Mouse (Mus musculus) adrenal gland, postnatal 36 days (tissue): ENCODE results near the gene Hoxa5. TPM values are rescaled to one million over a fixed set of nuclear protein-coding genes. Genes with fewer than 3 reads are reported as not detected.

Experiments used
- DNase-seq, 2 experiments: peaks; one replicate each; pipeline ENCODE4 v3.0.0; 2021; ENCODE audit warnings: mixed read lengths in 1 of 2
- total RNA-seq, 2 experiments: library from RNA; stranded (reverse); gene quantifications; 2 replicates each; pipeline ENCODE4 v1.2.3; 2021

Gene Hoxa5
- total RNA-seq, 2 experiments from 2014 or later: 14.7 to 27.8 TPM

- no peak for DNase-seq
Observed at GRCm38 (mm10) chr6:52215771-52216535, 11.6 kb upstream of the Hoxa5 start.

DNA sequence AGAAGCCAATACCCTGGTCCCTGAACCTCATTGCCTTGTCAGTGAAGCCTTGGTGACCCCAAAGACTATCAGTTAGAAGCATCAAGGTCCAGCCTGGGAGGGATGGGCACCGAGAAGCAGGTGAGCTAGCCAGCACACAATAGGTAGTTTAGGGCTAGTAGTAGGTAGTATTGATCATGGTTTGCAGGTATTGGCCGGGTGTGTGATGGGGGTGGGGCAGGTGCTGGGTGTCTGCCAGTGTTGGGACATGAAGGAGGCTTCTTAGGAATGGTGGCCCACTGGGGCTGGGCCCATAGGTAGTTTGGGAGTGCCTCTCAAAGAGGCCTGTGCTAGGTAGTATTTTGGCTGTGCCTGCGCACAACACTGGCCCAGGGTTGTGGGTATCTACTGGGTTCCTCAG, 10.7 kb upstream of the Hoxa5 start:
- DNase-seq: no peak

DNA sequence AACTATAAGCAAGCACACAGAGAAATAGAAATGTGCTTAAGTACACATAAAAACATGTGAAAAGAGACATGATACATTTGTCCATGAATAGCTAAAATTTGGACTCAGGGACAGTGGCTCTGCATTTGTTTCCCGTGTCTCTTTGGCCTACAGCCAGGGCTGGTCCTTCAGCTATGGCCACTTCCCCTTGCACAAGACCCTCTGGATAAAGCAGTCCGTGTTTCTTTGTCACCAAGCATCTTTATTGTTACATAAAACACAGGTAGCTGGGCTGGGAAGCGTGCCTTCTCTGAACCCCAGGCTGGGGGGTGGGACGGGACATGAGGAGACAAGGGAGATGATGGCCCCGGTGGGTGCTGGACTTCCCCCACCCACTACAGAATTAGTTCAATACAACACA, 9.9 kb upstream of the Hoxa5 start:
- no peak for DNase-seq

DNA sequence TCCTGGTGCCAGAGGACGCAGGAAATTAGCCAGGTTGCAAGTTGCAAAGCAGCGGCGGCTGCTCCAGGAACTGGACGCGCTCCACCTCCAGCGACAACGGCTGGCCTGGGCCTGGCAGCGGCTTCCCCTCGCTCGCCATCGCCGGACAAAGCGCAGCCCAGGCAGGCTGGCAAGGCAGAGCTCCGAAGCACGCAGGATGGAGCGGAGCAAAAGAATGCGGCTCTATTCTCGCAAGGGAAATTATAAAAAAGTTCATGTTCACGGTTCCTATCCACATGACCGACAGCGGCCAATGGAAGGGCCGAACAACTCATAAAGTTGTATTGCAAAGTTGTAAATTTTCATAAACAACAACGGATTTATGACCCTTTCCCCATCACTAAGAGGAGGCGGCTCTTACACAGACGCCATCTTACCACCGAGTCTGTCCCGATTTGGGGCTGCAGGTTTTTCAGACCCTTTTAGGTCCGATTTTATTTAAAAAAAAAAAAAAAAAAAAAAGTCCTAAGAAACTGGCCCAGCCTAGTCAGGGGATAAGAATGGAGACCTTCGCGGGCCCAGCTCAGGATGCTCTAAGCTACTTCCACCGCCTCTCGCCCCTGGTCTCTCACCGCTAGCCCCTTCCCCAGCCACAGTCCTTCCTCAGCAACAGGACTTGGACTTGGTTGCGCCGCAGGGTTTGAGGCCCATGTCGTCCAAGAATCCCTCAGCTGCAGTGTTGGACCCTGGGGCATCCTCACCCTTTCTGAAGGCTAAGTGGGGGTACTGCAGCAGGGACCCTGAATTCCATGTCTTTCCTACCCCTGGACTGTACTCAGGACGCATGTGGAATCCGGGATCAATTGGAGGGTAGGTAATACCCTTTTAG, 9.0 kb upstream of the Hoxa5 start, which contains the start of the genes Hoxa3 and Gm28308:
TSS of gene Hoxa3 (minus strand) at position 218 of the 868 bp plus-strand sequence.
TSS of gene Gm28308 (minus strand) at position 221 of the 868 bp plus-strand sequence.
- DNase-seq: peak; percentile 72 to 83

DNA sequence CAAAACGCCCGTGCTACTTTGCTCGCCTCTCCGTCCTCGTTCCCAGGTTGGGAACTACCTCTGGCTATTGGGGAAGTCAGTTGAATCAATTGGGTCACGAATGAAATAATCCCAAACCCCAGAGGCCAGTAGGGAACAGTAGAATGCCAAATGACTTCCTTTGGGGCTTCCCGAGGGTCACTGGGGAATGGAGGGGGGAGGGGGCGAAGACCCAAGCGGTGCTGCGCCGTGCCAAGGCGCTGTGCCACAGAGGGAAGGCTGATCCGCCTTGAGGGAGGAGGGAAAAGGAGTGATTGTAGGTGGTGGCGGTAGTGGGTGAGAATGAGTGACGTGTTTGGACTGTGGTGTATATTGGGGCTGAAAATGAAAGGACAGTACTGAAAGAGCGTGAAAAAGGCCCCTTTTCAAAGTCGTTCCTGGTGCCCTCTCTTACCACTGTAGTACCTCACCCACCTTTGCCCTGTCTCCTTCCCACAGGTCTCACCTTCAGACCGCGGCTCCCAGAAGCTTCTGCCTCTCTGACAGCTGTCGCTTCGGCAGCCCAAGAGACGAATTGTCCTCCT, 8.2 kb upstream of the Hoxa5 start:
- peak in 1 of 2 experiments; percentile 67 for DNase-seq

- no peak for DNase-seq
Observed at GRCm38 (mm10) chr6:52211961-52212360, 7.6 kb upstream of the Hoxa5 start.

- DNase-seq: peak; percentile 87 to 92
Observed at GRCm38 (mm10) chr6:52211170-52211935, 7.0 kb upstream of the Hoxa5 start.

DNA sequence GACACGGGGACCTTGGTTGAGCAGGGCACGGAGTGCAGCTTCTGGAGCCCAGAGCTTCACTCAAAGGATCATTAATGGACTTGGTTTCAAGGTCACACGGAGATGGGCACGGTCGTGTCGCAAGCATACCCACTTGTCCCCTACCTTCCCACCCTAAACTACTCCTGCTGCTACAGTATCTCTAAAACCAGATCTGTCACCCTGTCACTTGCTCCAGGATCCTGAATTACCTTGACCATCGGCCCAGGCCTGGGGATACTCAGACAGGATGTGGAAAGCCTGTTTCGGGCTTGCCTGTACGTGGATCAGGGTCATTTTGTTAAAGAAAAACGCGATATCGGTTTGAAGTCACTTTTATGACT, 5.3 kb upstream of the Hoxa5 start:
- no peak for DNase-seq

GRCm38 (mm10) chr6:52208868-52209684, 4.7 kb upstream of the Hoxa5 start:
- DNase-seq: no peak

- DNase-seq: peak; percentile 83 to 87
Observed at GRCm38 (mm10) chr6:52208072-52208867, 3.9 kb upstream of the Hoxa5 start, which contains the start of gene Hoxa6. Gene Hoxa6 (minus strand): TSS chr6:52208722.

DNA sequence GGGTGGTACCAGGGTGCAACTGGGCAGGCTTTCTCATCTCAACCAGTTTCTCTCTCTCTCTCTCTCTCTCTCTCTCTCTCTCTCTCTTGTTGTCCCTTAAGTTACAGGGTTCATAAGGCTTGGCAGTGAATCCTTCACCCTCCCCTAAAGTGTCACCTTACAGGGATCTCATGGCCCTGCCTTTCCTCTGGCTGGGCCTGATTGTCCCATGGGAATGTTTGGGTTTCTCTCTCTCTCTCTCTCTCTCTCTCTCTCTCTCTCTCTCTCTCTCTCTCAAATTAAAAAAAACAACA, 3.2 kb upstream of the Hoxa5 start:
- no peak for DNase-seq

DNA sequence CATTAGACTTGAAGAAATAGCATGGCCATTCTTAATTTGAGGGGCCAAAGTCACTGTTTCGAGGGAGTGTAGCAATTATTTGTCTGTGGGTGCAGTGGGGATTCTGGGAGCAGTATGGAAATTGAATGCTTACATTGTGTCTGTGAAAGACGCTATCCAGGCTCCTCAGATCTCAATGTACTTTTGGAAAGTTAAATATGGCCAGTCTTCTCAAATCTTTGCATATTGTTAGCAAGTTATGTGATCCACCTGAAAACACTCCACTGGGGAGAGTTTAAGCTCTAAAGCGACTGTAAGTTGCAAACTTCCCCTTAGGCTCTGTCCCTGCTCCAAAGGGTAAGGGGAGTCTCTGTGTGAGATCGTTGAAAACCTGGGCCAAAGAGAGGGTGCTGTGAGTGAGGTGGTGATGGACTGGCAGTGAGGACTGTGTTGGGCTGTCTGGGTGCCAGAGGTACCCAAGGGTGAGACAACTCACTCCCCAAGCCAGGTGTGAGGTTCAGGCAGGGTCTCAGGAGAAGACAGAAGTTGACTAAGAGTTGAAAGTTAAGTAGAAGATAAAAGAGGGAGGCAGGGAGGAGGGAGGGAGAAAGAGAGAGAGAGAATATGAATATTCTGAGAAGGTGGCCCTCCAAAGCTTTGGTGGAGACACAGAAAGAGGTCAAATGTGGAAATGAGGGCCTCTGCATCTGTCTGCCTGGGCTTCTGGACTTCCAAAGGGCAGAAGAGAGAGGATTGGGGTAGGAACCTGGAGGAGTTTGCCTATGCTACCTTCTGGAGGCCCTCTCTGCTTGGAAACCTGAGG, 2.7 kb upstream of the Hoxa5 start:
- DNase-seq: no peak

- DNase-seq: no peak
Observed at GRCm38 (mm10) chr6:52205638-52206621, 1.5 kb upstream of the Hoxa5 start.

GRCm38 (mm10) chr6:52205221-52205620, 834 bp upstream of the Hoxa5 start:
- DNase-seq: no peak

GRCm38 (mm10) chr6:52203371-52204049, 877 bp downstream of the Hoxa5 start:
- peak in 1 of 2 experiments; percentile 59 for DNase-seq

DNA sequence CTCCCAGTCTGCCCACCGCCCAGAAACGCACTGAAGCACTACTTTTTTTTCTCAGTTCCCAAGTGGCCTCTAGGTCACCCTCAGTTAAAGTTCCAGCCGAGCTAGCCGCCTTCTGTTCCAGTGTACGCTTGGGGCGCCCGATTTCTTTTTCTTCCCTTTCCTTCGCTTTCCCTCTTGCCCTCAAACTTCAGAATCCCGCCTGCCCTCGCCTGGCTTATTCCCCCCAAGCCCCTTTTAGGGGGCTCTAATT, 1.3 kb downstream of the Hoxa5 start:
- no peak for DNase-seq

DNA sequence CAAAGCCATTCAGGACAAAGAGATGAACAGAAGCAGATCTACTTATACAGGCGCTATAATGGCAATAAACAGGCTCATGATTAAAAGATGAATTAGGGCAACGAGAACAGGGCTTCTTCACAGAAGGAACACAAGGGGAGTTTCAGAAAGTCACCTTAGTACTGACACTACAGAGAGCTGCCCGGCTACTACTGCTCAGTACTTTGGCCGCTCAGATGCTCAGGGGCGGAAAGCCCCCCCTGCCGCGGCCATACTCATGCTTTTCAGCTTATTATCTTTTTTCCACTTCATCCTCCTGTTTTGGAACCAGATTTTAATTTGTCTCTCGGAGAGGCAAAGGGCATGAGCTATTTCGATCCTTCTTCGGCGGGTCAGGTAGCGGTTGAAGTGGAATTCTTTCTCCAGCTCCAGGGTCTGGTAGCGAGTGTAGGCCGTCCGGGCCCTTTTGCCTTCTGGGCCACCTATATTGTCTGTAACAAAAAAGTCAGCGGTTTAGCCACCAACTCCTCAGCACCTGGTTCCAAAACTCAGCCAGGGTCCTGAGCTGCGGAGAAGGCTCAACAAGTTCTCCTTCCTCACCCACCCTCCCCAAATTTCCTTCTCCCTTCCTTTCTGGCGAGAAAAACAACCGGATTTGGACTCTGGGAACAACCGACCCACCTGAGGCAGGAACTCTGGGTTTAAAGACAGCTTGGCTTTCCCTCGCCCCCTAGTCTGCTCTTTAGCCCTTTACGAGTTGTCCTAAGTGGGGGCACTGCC, 1.8 kb downstream of the Hoxa5 start:
- no peak for DNase-seq
